Mouse (Mus musculus): ENCODE measurements at regions not wholly inside any gene's neighbourhood (a gene's known extent, or its start where the extent isn't known, plus 50 kb on each side); places are given as distances from the start of the nearest gene placed in this dataset.

DNA sequence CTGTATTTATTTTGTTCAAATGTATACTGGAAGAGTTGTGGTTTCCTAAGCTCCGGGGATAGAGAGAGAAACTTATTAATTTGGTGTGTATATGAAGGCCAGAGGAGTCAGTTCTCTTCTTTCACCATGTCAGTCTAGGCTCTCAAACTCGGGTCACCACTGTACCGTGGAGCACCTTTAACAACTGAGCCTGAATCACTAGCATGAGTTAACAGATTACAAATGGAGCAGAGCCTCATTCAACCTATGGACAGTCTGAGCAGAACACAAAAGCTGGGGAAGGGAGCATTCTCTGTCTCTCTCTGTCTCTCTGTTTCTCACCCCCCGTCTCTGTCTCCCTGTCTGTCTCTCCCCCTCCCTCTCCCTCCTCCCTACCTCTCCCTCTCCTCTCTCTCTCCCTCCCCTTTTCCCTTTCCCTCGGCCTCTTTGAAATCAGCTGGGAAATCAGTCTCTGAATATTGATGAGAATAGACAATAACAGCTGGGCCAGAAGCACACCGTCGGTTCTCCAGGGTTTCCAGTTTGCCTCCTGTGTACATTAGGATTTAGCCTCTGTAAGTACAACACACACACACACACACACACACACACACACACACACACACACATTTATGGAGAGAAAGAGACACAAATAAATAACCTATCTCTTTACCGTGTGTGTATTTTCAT, 200.4 kb upstream of the 1700056E22Rik start:
- no peak for TF ChIP-seq BHLHE40 (IDR thresholded peaks at IDR 0.05; ENCODE audit: borderline replicate concordance, low read depth, low read length)
- no peak for TF ChIP-seq ZKSCAN1 (IDR thresholded peaks at IDR 0.05; ENCODE audit: low read depth, low read length)
- no peak for TF ChIP-seq CHD2 (IDR thresholded peaks at IDR 0.05; ENCODE audit: low read length)
- no peak for TF ChIP-seq GABPA (IDR thresholded peaks at IDR 0.05; ENCODE audit: low read depth, low read length)
- no peak for TF ChIP-seq NRF1 (IDR thresholded peaks at IDR 0.05; ENCODE audit: insufficient read depth, low read depth, low read length, poor library complexity, severe bottlenecking)
- no peak for TF ChIP-seq RCOR1 (IDR thresholded peaks at IDR 0.05; ENCODE audit: low read depth, low read length)
- no peak for TF ChIP-seq MYB (IDR thresholded peaks at IDR 0.05; ENCODE audit: low read depth, low read length)
- TF ChIP-seq POLR2AphosphoS5 (IDR thresholded peaks at IDR 0.05; ENCODE audit: borderline replicate concordance, low read depth, low read length): no peak
- H3K27ac ChIP-seq (ENCODE audit: control insufficient read depth, low read depth, low read length): no peak overlapping the region
- no peaks in the 10 kb centered on the region for H3K79me2 ChIP-seq (ENCODE audit: control insufficient read depth, insufficient read depth, low read length, poor library complexity)
- no peaks in the 10 kb centered on the region for H3K27me3 ChIP-seq (ENCODE audit: control insufficient read depth in 1 of 2, insufficient read depth in 2 of 2, low read length in 2 of 2)
- no peaks in the 10 kb centered on the region for H3K36me3 ChIP-seq (ENCODE audit: control insufficient read depth in 1 of 2, insufficient read depth in 2 of 2, low read length in 2 of 2)
- H3K9ac ChIP-seq (ENCODE audit: control insufficient read depth, low read depth, low read length, poor library complexity, severe bottlenecking): no peak overlapping the region
- DNase-seq (ENCODE audit: low read depth, low spot score): no peak
- H3K4me1 ChIP-seq (ENCODE audit: control insufficient read depth in 1 of 2, insufficient read depth in 2 of 2, low read length in 2 of 2): no peaks in the 10 kb centered on the region
- H3K4me3 ChIP-seq (ENCODE audit: control insufficient read depth in 1 of 2, insufficient read depth in 1 of 2, low read depth in 2 of 2, low read length in 2 of 2): no peak overlapping the region
- no peaks in the 10 kb centered on the region for H3K9me3 ChIP-seq (replicated peaks; ENCODE audit: insufficient read depth, low read length)

- no peak overlapping the region for H3K27ac ChIP-seq (ENCODE audit: control insufficient read depth, low read depth, low read length)
- no peaks in the 10 kb centered on the region for H3K4me1 ChIP-seq (ENCODE audit: control insufficient read depth in 1 of 2, insufficient read depth in 2 of 2, low read length in 2 of 2)
- DNase-seq (ENCODE audit: low read depth, low spot score): no peak
- no peaks in the 10 kb centered on the region for H3K79me2 ChIP-seq (ENCODE audit: control insufficient read depth, insufficient read depth, low read length, poor library complexity)
- no peaks in the 10 kb centered on the region for H3K36me3 ChIP-seq (ENCODE audit: control insufficient read depth in 1 of 2, insufficient read depth in 2 of 2, low read length in 2 of 2)
- no peak for TF ChIP-seq MYB (IDR thresholded peaks at IDR 0.05; ENCODE audit: low read depth, low read length)
- TF ChIP-seq ZNF384 (IDR thresholded peaks at IDR 0.05; ENCODE audit: low read depth, low read length): no peak
- no peak for TF ChIP-seq JUND (IDR thresholded peaks at IDR 0.05; ENCODE audit: low read depth, low read length)
- no peak for TF ChIP-seq RAD21 (IDR thresholded peaks at IDR 0.05; ENCODE audit: low read depth, low read length)
- TF ChIP-seq CHD1 (IDR thresholded peaks at IDR 0.05; ENCODE audit: low read depth, low read length): no peak
- TF ChIP-seq USF1 (IDR thresholded peaks at IDR 0.05; ENCODE audit: low read depth, low read length): no peak
- TF ChIP-seq MAX (IDR thresholded peaks at IDR 0.05; ENCODE audit: low read length): no peak
- no peak for TF ChIP-seq ZKSCAN1 (IDR thresholded peaks at IDR 0.05; ENCODE audit: low read depth, low read length)
- TF ChIP-seq SMC3 (IDR thresholded peaks at IDR 0.05; ENCODE audit: low read depth, low read length): no peak
- no peak for TF ChIP-seq SIN3A (IDR thresholded peaks at IDR 0.05; ENCODE audit: low read length)
- no peak for TF ChIP-seq POLR2A (IDR thresholded peaks at IDR 0.05; ENCODE audit: control insufficient read depth in 1 of 2, insufficient read depth in 1 of 2, low read depth in 1 of 2, low read length in 2 of 2, poor library complexity in 1 of 2)
- TF ChIP-seq NRF1 (IDR thresholded peaks at IDR 0.05; ENCODE audit: insufficient read depth, low read depth, low read length, poor library complexity, severe bottlenecking): no peak
- no peak for TF ChIP-seq RCOR1 (IDR thresholded peaks at IDR 0.05; ENCODE audit: low read depth, low read length)
- TF ChIP-seq ETS1 (IDR thresholded peaks at IDR 0.05; ENCODE audit: low read depth, low read length): no peak
- H3K9me3 ChIP-seq (replicated peaks; ENCODE audit: insufficient read depth, low read length): no peaks in the 10 kb centered on the region
- no peaks in the 10 kb centered on the region for H3K27me3 ChIP-seq (ENCODE audit: control insufficient read depth in 1 of 2, insufficient read depth in 2 of 2, low read length in 2 of 2)
- no peak overlapping the region for H3K4me3 ChIP-seq (ENCODE audit: control insufficient read depth in 1 of 2, insufficient read depth in 1 of 2, low read depth in 2 of 2, low read length in 2 of 2)
- H3K9ac ChIP-seq (ENCODE audit: control insufficient read depth, low read depth, low read length, poor library complexity, severe bottlenecking): no peak overlapping the region
These were observed 199.7 kb upstream of the 1700056E22Rik start for GRCm38 (mm10) chr1:184233741-184234255.

Measured in MEL (cell line).